12 mouse cellular contexts compared by ENCODE assay signal in genomic region chr4:115821928-115822327, GRCm38 (mm10). TPM values are rescaled to one million over a fixed set of nuclear protein-coding genes. Genes with fewer than 3 reads are reported as not detected.
DNase-seq lines count a peak whose midpoint lies in the region; ATAC-seq and TF ChIP-seq lines count a peak whose summit lies in the region.
"Had no signal": no experiment of that assay in that cellular context is flagged by ENCODE, and none has a peak within 500 bp of the region (broad histone marks: within the 10 kb centered on the region; RNA-seq: fewer than 3 reads in every experiment).

No protein-coding gene starts in this region.

- H3K9ac ChIP-seq in liver, postnatal 0 days (replicated peaks) = no peak overlapping the region
- no peak overlapping the region for H3K9ac ChIP-seq in liver, embryonic 12.5 days
- H3K9ac ChIP-seq in heart, embryonic 11.5 days (ENCODE audit: low read depth, low read length) = no peak overlapping the region
- H3K9ac ChIP-seq in midbrain, embryonic 15.5 days = no peak overlapping the region

- peak; percentile 32 for ATAC-seq in liver, postnatal 0 days
- ATAC-seq in liver, embryonic 12.5 days = no peak
- peak; percentile 47; the same call in 1 of the 2 replicates for ATAC-seq in heart, embryonic 11.5 days (replicated peaks; ENCODE audit: insufficient number of reproducible peaks, low FRiP score, low TSS enrichment)
- ATAC-seq in hematopoietic stem cell, adult 5-6 weeks (replicated peaks in 1 of 2; ENCODE audit: insufficient read depth in 1 of 2, low FRiP score in 2 of 2, low TSS enrichment in 1 of 2, low read depth in 1 of 2, poor library complexity in 2 of 2, severe bottlenecking in 2 of 2) = peak; percentile 40 to 48; a peak in 1 of 4 replicates
- ATAC-seq in midbrain, embryonic 15.5 days (replicated peaks) = no peak
- ATAC-seq: hindbrain, postnatal 0 days; Patski had no signal

- DNase-seq in liver, postnatal 0 days = no peak
- no peak for DNase-seq in urinary bladder, adult 18-20 months (ENCODE audit: low spot score in 2 of 2)
- DNase-seq: thymus, postnatal 36 days had no signal

- H3K4me1 ChIP-seq in liver, postnatal 0 days (ENCODE audit: insufficient read depth) = peaks cover 33% of the 10 kb centered on the region
- H3K4me1 ChIP-seq in liver, embryonic 12.5 days = peaks cover 57% of the 10 kb centered on the region
- H3K4me1 ChIP-seq in heart, embryonic 11.5 days (ENCODE audit: control insufficient read depth, insufficient read depth, low read length) = peaks cover 22% of the 10 kb centered on the region
- peaks cover 23% of the 10 kb centered on the region; the same call in 1 of the 2 replicates for H3K4me1 ChIP-seq in small intestine, adult 2 months (ENCODE audit: control insufficient read depth, insufficient read depth, insufficient read length, low read length)
- H3K4me1 ChIP-seq in midbrain, embryonic 15.5 days = no peaks in the 10 kb centered on the region

- no peaks in the 10 kb centered on the region for H3K9me3 ChIP-seq in liver, postnatal 0 days (ENCODE audit: low read length)
- H3K9me3 ChIP-seq in liver, embryonic 12.5 days (replicated peaks) = no peaks in the 10 kb centered on the region
- no peaks in the 10 kb centered on the region for H3K9me3 ChIP-seq in heart, embryonic 11.5 days (replicated peaks; ENCODE audit: control insufficient read depth, low read length)
- no peaks in the 10 kb centered on the region for H3K9me3 ChIP-seq in midbrain, embryonic 15.5 days

- no peaks in the 10 kb centered on the region for H3K36me3 ChIP-seq in liver, postnatal 0 days (replicated peaks; ENCODE audit: insufficient read depth, low read length)
- no peaks in the 10 kb centered on the region; the same call in 1 of the 2 replicates for H3K36me3 ChIP-seq in liver, embryonic 12.5 days
- no peaks in the 10 kb centered on the region for H3K36me3 ChIP-seq in heart, embryonic 11.5 days (ENCODE audit: control insufficient read depth, insufficient read depth, low read length)
- no peaks in the 10 kb centered on the region for H3K36me3 ChIP-seq in small intestine, adult 2 months (ENCODE audit: control insufficient read depth, insufficient read depth, low read length)
- H3K36me3 ChIP-seq in midbrain, embryonic 15.5 days (replicated peaks) = no peaks in the 10 kb centered on the region

- no peak for TF ChIP-seq POLR2A in small intestine, adult 2 months (IDR thresholded peaks at IDR 0.05; ENCODE audit: low read depth, low read length)

- H3K27me3 ChIP-seq in liver, postnatal 0 days (ENCODE audit: insufficient read depth, low read length) = no peaks in the 10 kb centered on the region
- H3K27me3 ChIP-seq in liver, embryonic 12.5 days (replicated peaks) = no peaks in the 10 kb centered on the region
- H3K27me3 ChIP-seq in heart, embryonic 11.5 days (ENCODE audit: control insufficient read depth, insufficient read depth, low read length) = no peaks in the 10 kb centered on the region; the same call in 1 of the 2 replicates
- no peaks in the 10 kb centered on the region for H3K27me3 ChIP-seq in small intestine, adult 2 months (ENCODE audit: control insufficient read depth, insufficient read depth, low read length)
- no peaks in the 10 kb centered on the region for H3K27me3 ChIP-seq in midbrain, embryonic 15.5 days (replicated peaks)
- H3K27me3 ChIP-seq: Patski had no signal

- 47% methylated on average over 3 of the region's 3 CpGs for WGBS in liver, postnatal 0 days (ENCODE audit: insufficient replicate concordance)
- 35% methylated on average over 3 of the region's 3 CpGs for WGBS in liver, embryonic 12.5 days (ENCODE audit: insufficient replicate concordance)
- 41% methylated on average over 3 of the region's 3 CpGs for WGBS in heart, embryonic 11.5 days (ENCODE audit: insufficient replicate concordance)
- 30% methylated on average over 3 of the region's 3 CpGs for WGBS in small intestine, adult 2 months
- 81% methylated on average over 3 of the region's 3 CpGs for WGBS in midbrain, embryonic 15.5 days

- TF ChIP-seq EP300 in liver, postnatal 0 days (IDR thresholded peaks at IDR 0.05; ENCODE audit: low read depth) = no peak

- H3K4me3 ChIP-seq in liver, postnatal 0 days (ENCODE audit: low read depth, low read length) = no peak overlapping the region
- no peak overlapping the region for H3K4me3 ChIP-seq in liver, embryonic 12.5 days
- no peak overlapping the region for H3K4me3 ChIP-seq in heart, embryonic 11.5 days (ENCODE audit: low read depth, low read length)
- H3K4me3 ChIP-seq in small intestine, adult 2 months (ENCODE audit: low read depth, low read length) = no peak overlapping the region
- H3K4me3 ChIP-seq in midbrain, embryonic 15.5 days = no peak overlapping the region

- H3K27ac ChIP-seq in liver, postnatal 0 days (ENCODE audit: low read depth) = no peak overlapping the region
- no peak overlapping the region for H3K27ac ChIP-seq in liver, embryonic 12.5 days
- H3K27ac ChIP-seq in heart, embryonic 11.5 days (ENCODE audit: low read depth, low read length) = no peak overlapping the region
- H3K27ac ChIP-seq in small intestine, adult 2 months (ENCODE audit: insufficient read depth, low read depth, low read length) = peak overlapping the region; percentile 31; the same call in 1 of the 2 replicates
- H3K27ac ChIP-seq in midbrain, embryonic 15.5 days = no peak overlapping the region
- H3K27ac ChIP-seq: hindbrain, postnatal 0 days had no signal

- no peak overlapping the region for H3K4me2 ChIP-seq in liver, postnatal 0 days (ENCODE audit: low read depth, low read length)
- no peak overlapping the region for H3K4me2 ChIP-seq in liver, embryonic 12.5 days
- no peak overlapping the region for H3K4me2 ChIP-seq in heart, embryonic 11.5 days
- no peak overlapping the region for H3K4me2 ChIP-seq in midbrain, embryonic 15.5 days

- no peak for TF ChIP-seq CTCF in liver, postnatal 0 days (IDR thresholded peaks at IDR 0.05; ENCODE audit: low read depth)
- no peak for TF ChIP-seq CTCF in small intestine, adult 2 months (IDR thresholded peaks at IDR 0.05; ENCODE audit: extremely low read depth, insufficient read length, insufficient replicate concordance, low read depth, low read length)

RNA-seq across cellular contexts. Expression of gene Mob3c, which starts 6.0 kb away (rescaled TPM):
- polyA plus RNA-seq in liver, postnatal 0 days (2015; fragmentation: Nextera tagmentation; extraction: Ambion mirVana) = 7.3 and 10.0 TPM in 2 replicates
- polyA plus RNA-seq in liver, embryonic 12.5 days (2016; fragmentation: Nextera tagmentation; extraction: Ambion mirVana) = 7.4 and 8.3 TPM in 2 replicates
- polyA plus RNA-seq in heart, embryonic 11.5 days (2014; fragmentation: Nextera tagmentation; extraction: Ambion mirVana) = 6.1 and 6.5 TPM in 2 replicates
- total RNA-seq in hematopoietic stem cell, adult 5-6 weeks (2017) = 14.8 and 18.8 TPM in 2 replicates
- 34.6 and 101 TPM in 2 replicates for polyA plus RNA-seq in small intestine, adult 2 months (2012; rRNA removed)
- 5.6 and 6.5 TPM in 2 replicates for polyA plus RNA-seq in midbrain, embryonic 15.5 days (2015; fragmentation: Nextera tagmentation; extraction: Ambion mirVana)

RNA-seq across cellular contexts. Expression of gene Mknk1, which starts 17.1 kb away (rescaled TPM):
- polyA plus RNA-seq in liver, postnatal 0 days (2015; fragmentation: Nextera tagmentation; extraction: Ambion mirVana) = 31.6 and 37.0 TPM in 2 replicates
- 45.2 and 47.2 TPM in 2 replicates for polyA plus RNA-seq in liver, embryonic 12.5 days (2016; fragmentation: Nextera tagmentation; extraction: Ambion mirVana)
- 16.0 and 18.8 TPM in 2 replicates for polyA plus RNA-seq in heart, embryonic 11.5 days (2014; fragmentation: Nextera tagmentation; extraction: Ambion mirVana)
- total RNA-seq in hematopoietic stem cell, adult 5-6 weeks (2017) = 40.2 and 48.3 TPM in 2 replicates
- 25.3 and 26.8 TPM in 2 replicates for polyA plus RNA-seq in small intestine, adult 2 months (2012; rRNA removed)
- 25.9 and 27.5 TPM in 2 replicates for polyA plus RNA-seq in midbrain, embryonic 15.5 days (2015; fragmentation: Nextera tagmentation; extraction: Ambion mirVana)

RNA-seq across cellular contexts. Expression of gene Atpaf1, which starts 37.3 kb away (rescaled TPM):
- polyA plus RNA-seq in liver, postnatal 0 days (2015; fragmentation: Nextera tagmentation; extraction: Ambion mirVana) = 14.5 and 15.2 TPM in 2 replicates
- polyA plus RNA-seq in liver, embryonic 12.5 days (2016; fragmentation: Nextera tagmentation; extraction: Ambion mirVana) = 24.0 and 30.1 TPM in 2 replicates
- polyA plus RNA-seq in heart, embryonic 11.5 days (2014; fragmentation: Nextera tagmentation; extraction: Ambion mirVana) = 77.7 and 77.9 TPM in 2 replicates
- total RNA-seq in hematopoietic stem cell, adult 5-6 weeks (2017) = 13.7 and 16.8 TPM in 2 replicates
- polyA plus RNA-seq in small intestine, adult 2 months (2012; rRNA removed) = 42.0 and 60.6 TPM in 2 replicates
- polyA plus RNA-seq in midbrain, embryonic 15.5 days (2015; fragmentation: Nextera tagmentation; extraction: Ambion mirVana) = 35.2 and 42.8 TPM in 2 replicates

RNA-seq across cellular contexts. Expression of gene Tex38, which starts 41.1 kb away (rescaled TPM):
- polyA plus RNA-seq in liver, postnatal 0 days (2015; fragmentation: Nextera tagmentation; extraction: Ambion mirVana) = 0.14 and 0.22 TPM in 2 replicates
- not detected in 2 replicates for polyA plus RNA-seq in liver, embryonic 12.5 days (2016; fragmentation: Nextera tagmentation; extraction: Ambion mirVana)
- 0.28 and 0.34 TPM in 2 replicates for polyA plus RNA-seq in heart, embryonic 11.5 days (2014; fragmentation: Nextera tagmentation; extraction: Ambion mirVana)
- total RNA-seq in hematopoietic stem cell, adult 5-6 weeks (2017) = not detected in 2 replicates
- polyA plus RNA-seq in small intestine, adult 2 months (2012; rRNA removed) = not detected in 2 replicates
- 0.58 and 0.66 TPM in 2 replicates for polyA plus RNA-seq in midbrain, embryonic 15.5 days (2015; fragmentation: Nextera tagmentation; extraction: Ambion mirVana)
- total RNA-seq: hindbrain, postnatal 0 days; layer of hippocampus, postnatal 14 days; megakaryocyte-erythroid progenitor cell, adult 5-6 weeks had no signal

Comparison
In these comparisons a context has a peak if more than half of its experiments do, and no peak if none do; other contexts are left out.
1. ATAC-seq: peak in liver, postnatal 0 days (single experiment), heart, embryonic 11.5 days (single experiment) and hematopoietic stem cell, adult 5-6 weeks (2 of 2); none in liver, embryonic 12.5 days (single experiment) and midbrain, embryonic 15.5 days (single experiment).